Mouse (Mus musculus): ENCODE data around the gene Gpr171.
"Not testable (repeated sequence)": the region's sequence is repeated elsewhere in the genome, so short reads cannot be mapped to it uniquely, and the experiment has no call there.

GRCm38 (mm10) chr3:59109834-59110233 is 8.2 kb upstream of the Gpr171 start:
- not testable (repeated sequence) for TF ChIP-seq CTCF (IDR thresholded peaks at IDR 0.05; ENCODE audit: extremely low read depth, insufficient read length, insufficient replicate concordance, low read depth, low read length); POLR2A (IDR thresholded peaks at IDR 0.05; ENCODE audit: low read depth, low read length)

All from small intestine, adult 2 months (tissue).